Comparison of ENCODE assay signal across 8 mouse cellular contexts in the genomic region with DNA sequence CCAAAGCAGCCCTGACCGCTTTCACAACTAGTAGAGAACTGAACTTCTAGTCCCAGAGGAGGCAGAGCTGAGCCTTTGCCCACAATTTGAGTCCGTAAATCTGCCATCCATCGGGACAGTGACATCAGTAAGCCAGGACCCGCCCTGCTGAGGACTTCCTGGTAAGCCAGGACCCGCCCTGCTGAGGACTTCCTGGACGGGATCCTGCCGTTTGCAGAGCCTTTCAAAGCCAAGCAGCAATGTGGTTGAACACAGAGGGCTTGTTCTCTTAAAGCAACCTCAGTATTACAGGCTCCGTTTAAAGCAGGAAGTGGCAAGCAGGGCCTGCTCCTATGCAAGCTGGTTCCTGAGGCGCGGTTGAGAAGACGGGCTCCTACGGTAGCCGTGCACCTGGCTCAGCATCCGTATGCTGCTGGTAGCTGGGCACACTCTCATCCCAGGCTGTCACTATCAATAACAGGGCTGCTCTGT. TPM values are rescaled to one million over a fixed set of nuclear protein-coding genes. Genes with fewer than 3 reads are reported as not detected.
DNase-seq lines count a peak whose midpoint lies in the region; ATAC-seq and TF ChIP-seq lines count a peak whose summit lies in the region.

No protein-coding gene starts in this region.

- no peak overlapping the region for H3K4me3 ChIP-seq in hindbrain, postnatal 0 days (ENCODE audit: low read length)
- peak overlapping the region; percentile 58 for H3K4me3 ChIP-seq in liver, embryonic 13.5 days (replicated peaks)
- peak overlapping the region; percentile 79 for H3K4me3 ChIP-seq in thymus, adult 2 months (ENCODE audit: control insufficient read depth, insufficient read depth, low read length)

- H3K27me3 ChIP-seq in hindbrain, postnatal 0 days (ENCODE audit: insufficient read depth, low read length): no peaks in the 10 kb centered on the region
- H3K27me3 ChIP-seq in liver, embryonic 13.5 days: no peaks in the 10 kb centered on the region; the same call in 1 of the 2 replicates
- H3K27me3 ChIP-seq in thymus, adult 2 months (ENCODE audit: control insufficient read depth, insufficient read depth, low read length): no peaks in the 10 kb centered on the region

- ATAC-seq in hindbrain, postnatal 0 days: peak; percentile 51
- peak; percentile 40 for ATAC-seq in liver, embryonic 13.5 days (ENCODE audit: low read depth)

- no peaks in the 10 kb centered on the region for H3K9me3 ChIP-seq in hindbrain, postnatal 0 days (ENCODE audit: low read length)
- H3K9me3 ChIP-seq in liver, embryonic 13.5 days (replicated peaks): no peaks in the 10 kb centered on the region

- peak overlapping the region; percentile 42 for H3K4me2 ChIP-seq in hindbrain, postnatal 0 days (ENCODE audit: low read depth, low read length)
- H3K4me2 ChIP-seq in liver, embryonic 13.5 days: peak overlapping the region; percentile 79

- H3K27ac ChIP-seq in hindbrain, postnatal 0 days: peak overlapping the region; percentile 69
- H3K27ac ChIP-seq in liver, embryonic 13.5 days: peak overlapping the region; percentile 71
- H3K27ac ChIP-seq in thymus, adult 2 months (ENCODE audit: control insufficient read depth, insufficient read depth, low read length): peak overlapping the region; percentile 98

- H3K4me1 ChIP-seq in hindbrain, postnatal 0 days (ENCODE audit: insufficient read depth, low read length): no peaks in the 10 kb centered on the region; the same call in 1 of the 2 replicates
- peaks cover 69% of the 10 kb centered on the region for H3K4me1 ChIP-seq in liver, embryonic 13.5 days (replicated peaks)
- H3K4me1 ChIP-seq in thymus, adult 2 months (replicated peaks; ENCODE audit: control insufficient read depth, insufficient read depth, low read length): peaks cover 35% of the 10 kb centered on the region

- TF ChIP-seq POLR2A in thymus, adult 2 months (IDR thresholded peaks at IDR 0.05; ENCODE audit: control insufficient read depth, extremely low read depth, insufficient read depth, low read length, poor library complexity): peak; percentile 84

- peak; percentile 21 for DNase-seq in right cerebral cortex, postnatal 14 days
- DNase-seq in right cerebral cortex, postnatal 10 days (ENCODE audit: low spot score in 2 of 2): no peak
- peak; percentile 49 to 53 for DNase-seq in cerebellum, postnatal 10 days
- peak; percentile 71 for DNase-seq in gastrocnemius, postnatal 10 days
- peak; percentile 27 for DNase-seq in hindbrain, postnatal 0 days (ENCODE audit: low spot score)
- DNase-seq in liver, embryonic 13.5 days: peak; percentile 53
- peak; percentile 93 for DNase-seq in naive thymus-derived CD4-positive, alpha-beta T cell, adult 2 months (ENCODE audit: low read depth)
- peak; percentile 81 for DNase-seq in thymus, adult 2 months

- TF ChIP-seq CTCF in hindbrain, postnatal 0 days (IDR thresholded peaks at IDR 0.05; ENCODE audit: low read depth): no peak
- TF ChIP-seq CTCF in thymus, adult 2 months (IDR thresholded peaks at IDR 0.05; ENCODE audit: borderline replicate concordance, control insufficient read depth, extremely low read depth, insufficient read depth, low read length, poor library complexity): 0 out of 2 replicates have a peak, but pooled peaks have one; percentile 22

- WGBS in hindbrain, postnatal 0 days: 28% methylated on average over 14 of the region's 14 CpGs
- WGBS in liver, embryonic 13.5 days (ENCODE audit: insufficient replicate concordance): 3% methylated on average over 14 of the region's 14 CpGs
- WGBS in thymus, adult 2 months: under 1% methylated on average over 14 of the region's 14 CpGs

- H3K36me3 ChIP-seq in hindbrain, postnatal 0 days (ENCODE audit: insufficient read depth, low read length): no peaks in the 10 kb centered on the region
- no peaks in the 10 kb centered on the region for H3K36me3 ChIP-seq in liver, embryonic 13.5 days
- no peaks in the 10 kb centered on the region for H3K36me3 ChIP-seq in thymus, adult 2 months (ENCODE audit: control insufficient read depth, insufficient read depth, low read length)

- H3K9ac ChIP-seq in hindbrain, postnatal 0 days (replicated peaks; ENCODE audit: low read length): no peak overlapping the region; the same call in 1 of the 2 replicates
- H3K9ac ChIP-seq in liver, embryonic 13.5 days: peak overlapping the region; percentile 70

RNA-seq across cellular contexts. Expression of a gene that starts 27.0 kb away (rescaled TPM):
- total RNA-seq in gastrocnemius, postnatal 10 days (2021): 10 to 100 TPM; 25.0 to 35.5 TPM
- 29.6 and 30.2 TPM in 2 replicates for total RNA-seq in hindbrain, postnatal 0 days (2014; rRNA removed)
- 7.9 and 8.2 TPM in 2 replicates for polyA plus RNA-seq in hindbrain, postnatal 0 days (2015; fragmentation: Nextera tagmentation; extraction: Ambion mirVana)
- 7.7 and 10.6 TPM in 2 replicates for polyA plus RNA-seq in liver, embryonic 13.5 days (2015; fragmentation: Nextera tagmentation; extraction: Ambion mirVana)
- 37.8 and 48.3 TPM in 2 replicates for polyA plus RNA-seq in thymus, adult 2 months (2012; rRNA removed)

Comparison
In these comparisons a context has a peak if more than half of its experiments do, and no peak if none do; other contexts are left out.
1. DNase-seq: peak in right cerebral cortex, postnatal 14 days (single experiment), cerebellum, postnatal 10 days (2 of 2), gastrocnemius, postnatal 10 days (single experiment), hindbrain, postnatal 0 days (single experiment), liver, embryonic 13.5 days (single experiment), naive thymus-derived CD4-positive, alpha-beta T cell, adult 2 months (single experiment) and thymus, adult 2 months (single experiment); none in right cerebral cortex, postnatal 10 days (0 of 2).
2. Peak in every context shown above with its lines, with median percentiles within 50 percentile points of each other: H3K27ac ChIP-seq.